Mouse (Mus musculus) hindbrain, embryonic 13.5 days (tissue): ENCODE data around the gene Coil. TPM values are rescaled to one million over a fixed set of nuclear protein-coding genes. Genes with fewer than 3 reads are reported as not detected.
"Not testable (repeated sequence)": the region's sequence is repeated elsewhere in the genome, so short reads cannot be mapped to it uniquely, and the experiment has no call there.

ENCODE experiments used
- ATAC-seq: fragments of 200-750 bp; cut with Nextera tagmentation; 2 replicates; pipeline ENCODE4 v1.8.0; 2017; ENCODE audit warnings: moderate TSS enrichment; ENCODE audit not compliant: low FRiP score
- H3K27ac ChIP-seq: fragments of 300-500 bp; sonication (generic); 2 replicates; pipeline ENCODE4 v1.5.1; 2015; ENCODE audit warnings: inconsistent platforms, mild to moderate bottlenecking, moderate library complexity
- H3K27me3 ChIP-seq: fragments of 300-500 bp; sonication (generic); 2 replicates; pipeline ENCODE4 v1.6.1; 2015; ENCODE audit warnings: mild to moderate bottlenecking, inconsistent platforms
- H3K36me3 ChIP-seq: fragments of 300-500 bp; sonication (generic); 2 replicates; pipeline ENCODE4 v1.6.1; 2015; ENCODE audit warnings: mild to moderate bottlenecking, inconsistent platforms
- H3K4me1 ChIP-seq: fragments of 300-500 bp; sonication (generic); replicated peaks from 2 replicates; pipeline ENCODE4 v1.6.1; 2015; ENCODE audit warnings: inconsistent platforms
- H3K4me2 ChIP-seq: fragments of 300-500 bp; sonication (generic); 2 replicates; pipeline ENCODE4 v1.6.1; 2015; ENCODE audit warnings: inconsistent platforms, mild to moderate bottlenecking, moderate library complexity
- H3K4me3 ChIP-seq: fragments of 300-500 bp; sonication (generic); 2 replicates; pipeline ENCODE4 v1.5.1; 2015; ENCODE audit warnings: mild to moderate bottlenecking, inconsistent platforms
- H3K9ac ChIP-seq: fragments of 300-500 bp; sonication (generic); 2 replicates; pipeline ENCODE4 v1.6.1; 2015; ENCODE audit warnings: mild to moderate bottlenecking, inconsistent platforms
- H3K9me3 ChIP-seq: fragments of 300-500 bp; sonication (generic); 2 replicates; pipeline ENCODE4 v1.6.1; 2016; ENCODE audit warnings: inconsistent platforms
- WGBS: fragments of 180-500 bp; shearing (Covaris S2); methylation state at CpG from one replicate; pipeline ENCODE4 v1.1.7; 2015; 5-methylcytosine and 5-hydroxymethylcytosine counted together
- polyA plus RNA-seq: library from polyadenylated mRNA; unstranded; fragments of >200 nt; fragmentation: Nextera tagmentation; extraction: Ambion mirVana; gene quantifications from 2 replicates; pipeline ENCODE4 v1.2.1, GENCODE M21; 2015

Gene Coil
- polyA plus RNA-seq, 1 experiment from 2014 or later, result 26.7 TPM

DNA sequence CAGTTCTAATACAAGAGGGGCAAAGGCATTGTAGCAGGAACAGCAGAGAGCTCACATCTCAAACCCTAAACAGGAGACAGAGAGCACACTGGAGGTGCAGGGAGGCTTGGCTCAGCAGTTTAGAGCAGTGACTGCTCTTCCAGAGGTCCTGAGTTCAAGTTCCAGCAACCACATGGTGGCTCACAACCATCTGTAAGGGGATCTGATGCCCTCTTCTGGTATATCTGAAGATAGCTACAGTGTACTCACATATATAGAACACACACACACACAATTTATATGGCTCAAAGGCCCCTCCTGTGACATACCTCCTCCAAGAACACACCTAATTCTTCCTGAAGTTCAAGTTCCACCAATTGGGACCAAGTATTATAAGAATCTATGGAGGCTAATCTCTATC is 64.5 kb downstream of the Coil start:
- H3K4me2 ChIP-seq, result no peak overlapping the region
- H3K27ac ChIP-seq, result no peak overlapping the region
- H3K4me1 ChIP-seq, result no peaks in the 10 kb centered on the region
- H3K9me3 ChIP-seq, result no peaks in the 10 kb centered on the region
- peaks cover 32% of the 10 kb centered on the region for H3K36me3 ChIP-seq
- ATAC-seq, result no peak
- no peaks in the 10 kb centered on the region for H3K27me3 ChIP-seq
- H3K9ac ChIP-seq, result no peak overlapping the region
- H3K4me3 ChIP-seq, result no peak overlapping the region

GRCm38 (mm10) chr11:89035552-89035951 is 65.5 kb downstream of the Coil start:
- no peaks in the 10 kb centered on the region for H3K9me3 ChIP-seq
- ATAC-seq, result no peak
- H3K27ac ChIP-seq, result no peak overlapping the region
- no peak overlapping the region for H3K4me2 ChIP-seq
- no peaks in the 10 kb centered on the region for H3K4me1 ChIP-seq
- H3K9ac ChIP-seq, result no peak overlapping the region
- H3K4me3 ChIP-seq, result no peak overlapping the region
- H3K27me3 ChIP-seq, result no peaks in the 10 kb centered on the region
- peaks cover 42% of the 10 kb centered on the region for H3K36me3 ChIP-seq
- 85% methylated on average over 3 of the region's 3 CpGs for WGBS

DNA sequence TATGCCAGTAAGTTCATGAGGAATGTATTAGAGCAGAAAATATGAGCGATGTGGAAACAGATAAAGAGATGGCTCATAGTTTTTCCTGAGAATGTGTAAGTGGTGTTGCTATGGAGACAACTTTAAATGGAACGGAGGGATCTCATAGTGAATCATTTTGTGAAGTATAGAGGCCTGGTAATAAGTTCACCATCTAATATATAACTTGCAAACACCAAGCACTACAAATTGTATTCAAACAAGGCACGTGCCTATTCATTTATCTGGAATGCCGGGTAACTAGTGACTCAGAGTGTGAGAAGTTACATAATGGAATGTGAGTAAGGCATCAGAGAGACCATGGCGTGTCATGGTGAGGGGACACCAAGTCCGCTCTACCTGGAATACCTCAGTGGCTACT is 68.4 kb downstream of the Coil start:
- Histone ChIP-seq H3K4me3 (no peak overlapping the region), H3K4me1 (no peaks in the 10 kb centered on the region), H3K9ac (no peak overlapping the region), H3K27ac (no peak overlapping the region), H3K36me3 (peaks cover 68% of the 10 kb centered on the region), H3K4me2 (no peak overlapping the region), H3K9me3 (no peaks in the 10 kb centered on the region), H3K27me3 (no peaks in the 10 kb centered on the region)
- ATAC-seq, result no peak
- 95% methylated on average over 6 of the region's 6 CpGs for WGBS

DNA sequence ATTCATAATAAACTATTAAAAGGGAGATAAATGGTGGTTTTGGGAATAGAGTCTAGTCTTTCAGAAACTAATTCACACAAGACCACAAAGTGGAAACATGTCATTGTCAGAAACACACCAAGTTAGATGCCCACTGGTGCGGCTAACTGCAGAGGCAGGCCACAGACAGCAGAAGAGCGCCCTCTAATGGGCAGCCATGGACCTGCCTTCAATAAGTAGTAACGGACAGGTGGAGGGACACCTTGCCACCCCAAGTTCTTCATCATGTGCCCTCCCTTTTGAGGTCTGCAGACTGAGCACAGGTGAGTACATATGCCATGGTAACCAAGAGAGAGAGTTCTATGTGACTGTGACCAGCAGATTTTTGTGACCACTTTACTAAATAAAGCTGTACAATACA is 69.3 kb downstream of the Coil start:
- Histone ChIP-seq H3K36me3 (peaks cover 69% of the 10 kb centered on the region), H3K4me1 (no peaks in the 10 kb centered on the region), H3K4me3 (no peak overlapping the region), H3K4me2 (no peak overlapping the region), H3K9me3 (no peaks in the 10 kb centered on the region), H3K27ac (no peak overlapping the region), H3K9ac (no peak overlapping the region), H3K27me3 (no peaks in the 10 kb centered on the region)
- 32% methylated on average over 3 of the region's 3 CpGs for WGBS
- ATAC-seq, result no peak

- not testable (repeated sequence) for H3K27me3 ChIP-seq, H3K4me1 ChIP-seq, H3K27ac ChIP-seq, H3K9ac ChIP-seq, ATAC-seq, H3K9me3 ChIP-seq, H3K4me3 ChIP-seq, H3K4me2 ChIP-seq
- 96% methylated on average over 6 of the region's 7 CpGs for WGBS
- peaks cover 79% of the 10 kb centered on the region for H3K36me3 ChIP-seq
Observed at GRCm38 (mm10) chr11:89041073-89041472, 71.0 kb downstream of the Coil start.

Other genes with a start within 250 kb of the Coil start
- 26.9 and 28.6 TPM in 2 replicates for gene Akap1, start 105.7 kb upstream of the Coil start, polyA plus RNA-seq
- 24.5 and 26.0 TPM in 2 replicates for gene Scpep1, start 14.8 kb upstream of the Coil start, polyA plus RNA-seq
- gene Elobl, start 3.3 kb upstream of the Coil start, polyA plus RNA-seq, result not detected in 2 replicates
- gene Trim25, start 29.1 kb downstream of the Coil start, polyA plus RNA-seq, result 4.6 and 4.8 TPM in 2 replicates
- gene Dgke, start 96.6 kb downstream of the Coil start, polyA plus RNA-seq, result 14.8 and 15.6 TPM in 2 replicates
- not detected in 2 replicates for gene Gm525, start 103.6 kb downstream of the Coil start, polyA plus RNA-seq